Mouse (Mus musculus): ENCODE data around the gene Gad1. TPM values are rescaled to one million over a fixed set of nuclear protein-coding genes. Genes with fewer than 3 reads are reported as not detected.

The Gad1 gene
- total and polyA plus RNA-seq, 2 experiments from 2014 or later = 106 to 113 TPM

DNA sequence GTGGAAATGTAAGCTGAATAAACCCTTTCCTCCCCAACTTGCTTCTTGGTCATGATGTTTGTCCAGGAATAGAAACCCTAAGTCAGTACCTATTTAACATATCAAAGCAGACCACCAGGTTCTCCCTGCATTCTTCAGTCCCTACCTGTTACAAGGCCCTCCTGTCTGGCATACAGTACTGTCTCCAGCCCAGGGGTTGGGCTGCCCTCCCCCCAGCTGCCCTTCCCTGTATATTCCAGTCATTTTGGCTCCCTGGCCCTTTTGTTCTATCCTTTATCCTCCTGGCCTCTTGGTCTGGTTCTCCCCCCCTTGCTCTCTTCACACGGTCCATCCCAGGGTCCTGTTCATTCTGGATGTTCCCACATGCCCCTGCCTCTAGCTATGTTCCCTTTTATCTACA lies 78.4 kb downstream of the Gad1 start:
- Histone ChIP-seq H3K4me1 (ENCODE audit: insufficient read depth, low read length) (no peaks in the 10 kb centered on the region; the same call in 1 of the 2 replicates), H3K9me3 (ENCODE audit: low read length) (0 out of 2 replicates have a peak, but pooled peaks cover 2% of the 10 kb centered on the region), H3K4me3 (ENCODE audit: low read length) (no peak overlapping the region), H3K27ac (no peak overlapping the region), H3K9ac (replicated peaks; ENCODE audit: low read length) (no peak overlapping the region), H3K27me3 (ENCODE audit: insufficient read depth, low read length) (no peaks in the 10 kb centered on the region), H3K36me3 (ENCODE audit: insufficient read depth, low read length) (no peaks in the 10 kb centered on the region), H3K4me2 (ENCODE audit: low read depth, low read length) (no peak overlapping the region)
- DNase-seq (ENCODE audit: low spot score) = no peak
- no peak for ATAC-seq
- no peak for TF ChIP-seq CTCF (IDR thresholded peaks at IDR 0.05; ENCODE audit: low read depth)
- WGBS = 79% methylated on average over 1 of the region's 1 CpGs

DNA sequence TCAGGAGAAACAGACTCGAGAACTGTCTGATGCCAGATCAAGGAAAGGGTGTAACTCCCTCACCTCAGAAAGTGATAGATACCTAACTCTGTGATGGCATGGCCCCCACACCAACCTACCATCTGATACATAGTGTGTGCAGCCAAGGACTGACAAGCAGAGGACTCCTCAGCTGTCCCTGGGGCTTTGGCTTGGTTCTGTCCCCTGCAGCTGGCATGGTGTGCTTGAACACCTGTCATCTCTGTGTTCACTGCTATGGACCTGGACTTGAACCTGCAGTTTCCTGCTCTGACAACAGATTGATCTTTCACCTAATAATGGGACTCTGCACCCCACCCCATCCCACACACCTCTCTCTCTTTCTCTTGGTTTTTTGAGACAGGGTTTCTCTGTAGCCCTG lies 79.5 kb downstream of the Gad1 start:
- WGBS = 92% methylated on average over 1 of the region's 1 CpGs
- Histone ChIP-seq H3K36me3 (ENCODE audit: insufficient read depth, low read length) (no peaks in the 10 kb centered on the region), H3K4me3 (ENCODE audit: low read length) (no peak overlapping the region), H3K9me3 (ENCODE audit: low read length) (0 out of 2 replicates have a peak, but pooled peaks cover 6% of the 10 kb centered on the region), H3K4me2 (ENCODE audit: low read depth, low read length) (no peak overlapping the region), H3K9ac (replicated peaks; ENCODE audit: low read length) (no peak overlapping the region), H3K4me1 (ENCODE audit: insufficient read depth, low read length) (no peaks in the 10 kb centered on the region; the same call in 1 of the 2 replicates), H3K27me3 (ENCODE audit: insufficient read depth, low read length) (no peaks in the 10 kb centered on the region), H3K27ac (no peak overlapping the region)
- no peak for TF ChIP-seq CTCF (IDR thresholded peaks at IDR 0.05; ENCODE audit: low read depth)
- DNase-seq (ENCODE audit: low spot score) (no peak), ATAC-seq (no peak)

DNA sequence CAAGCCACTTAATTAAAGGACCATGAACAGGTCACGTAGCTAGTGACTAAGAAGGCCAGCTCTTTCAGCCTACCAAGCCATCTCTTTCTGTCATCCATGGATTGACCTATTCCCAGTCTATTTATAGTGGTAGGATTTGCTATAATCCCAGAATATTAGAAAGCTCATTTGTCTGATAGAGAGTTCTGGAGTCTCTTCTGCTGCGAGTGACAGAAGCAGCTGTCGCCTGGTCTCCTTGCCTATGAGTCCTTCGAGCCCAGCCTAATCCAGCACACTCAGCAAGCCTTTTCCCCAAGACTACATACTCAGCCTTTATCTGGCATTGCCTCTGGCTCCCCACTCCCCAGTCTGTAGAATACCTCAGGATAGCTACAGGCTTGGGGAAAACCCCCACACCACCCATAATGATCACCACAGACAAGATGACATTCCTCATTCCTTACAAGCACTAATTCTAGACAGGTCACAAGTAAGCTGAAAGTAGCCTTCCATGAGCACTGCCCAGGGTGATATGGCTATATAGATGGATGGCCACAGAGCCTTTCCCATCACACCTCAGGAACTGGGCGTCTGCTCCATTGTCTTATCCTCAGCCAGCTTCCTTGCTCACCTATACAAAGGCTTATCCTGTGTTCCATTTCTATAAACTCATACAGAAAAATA lies 81.3 kb downstream of the Gad1 start:
- no peak overlapping the region for H3K4me2 ChIP-seq (ENCODE audit: low read depth, low read length)
- TF ChIP-seq CTCF (IDR thresholded peaks at IDR 0.05; ENCODE audit: low read depth) = no peak

DNA sequence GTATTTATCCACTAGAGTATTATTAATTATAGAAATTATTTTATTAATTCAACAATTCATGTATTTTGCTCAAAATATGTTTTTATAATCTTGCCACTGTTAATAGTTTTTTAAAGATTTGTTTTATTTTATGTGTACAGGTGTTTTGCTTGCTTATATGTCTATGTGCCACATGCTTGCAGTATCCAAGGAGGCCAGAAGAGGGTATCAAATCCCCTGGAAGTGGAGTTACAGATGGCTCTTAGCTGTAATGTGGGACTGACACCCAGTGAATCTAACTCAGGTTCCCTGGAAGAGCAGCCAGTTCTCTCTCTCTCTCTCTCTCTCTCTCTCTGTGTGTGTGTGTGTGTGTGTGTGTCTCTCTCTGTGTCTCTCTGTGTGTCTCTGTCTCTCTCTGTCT lies 88.1 kb downstream of the Gad1 start:
- TF ChIP-seq CTCF (IDR thresholded peaks at IDR 0.05; ENCODE audit: low read depth) = peak; percentile 23; the same call in 1 of the 2 replicates
- 0 out of 2 replicates have a peak, but pooled peaks cover 6% of the 10 kb centered on the region for H3K9me3 ChIP-seq (ENCODE audit: low read length)
- H3K27me3 ChIP-seq (ENCODE audit: insufficient read depth, low read length) = no peaks in the 10 kb centered on the region
- ATAC-seq (no peak), DNase-seq (ENCODE audit: low spot score) (no peak)
- H3K9ac ChIP-seq (replicated peaks; ENCODE audit: low read length) = no peak overlapping the region
- no peak overlapping the region for H3K4me3 ChIP-seq (ENCODE audit: low read length)
- H3K36me3 ChIP-seq (ENCODE audit: insufficient read depth, low read length) = no peaks in the 10 kb centered on the region
- H3K27ac ChIP-seq = no peak overlapping the region
- H3K4me2 ChIP-seq (ENCODE audit: low read depth, low read length) = no peak overlapping the region
- H3K4me1 ChIP-seq (ENCODE audit: insufficient read depth, low read length) = no peaks in the 10 kb centered on the region; the same call in 1 of the 2 replicates

More for the DNA sequence above, 81.3 kb downstream of the Gad1 start:
- no peak for ATAC-seq
- no peak for DNase-seq (ENCODE audit: low spot score)
- WGBS = 86% methylated on average over 5 of the region's 5 CpGs
- H3K4me1 ChIP-seq (ENCODE audit: insufficient read depth, low read length) = no peaks in the 10 kb centered on the region; the same call in 1 of the 2 replicates
- no peak overlapping the region for H3K4me3 ChIP-seq (ENCODE audit: low read length)
- no peak overlapping the region for H3K27ac ChIP-seq
- H3K9me3 ChIP-seq (ENCODE audit: low read length) = 0 out of 2 replicates have a peak, but pooled peaks cover 6% of the 10 kb centered on the region
- no peaks in the 10 kb centered on the region for H3K36me3 ChIP-seq (ENCODE audit: insufficient read depth, low read length)
- no peaks in the 10 kb centered on the region for H3K27me3 ChIP-seq (ENCODE audit: insufficient read depth, low read length)
- no peak overlapping the region for H3K9ac ChIP-seq (replicated peaks; ENCODE audit: low read length)

DNA sequence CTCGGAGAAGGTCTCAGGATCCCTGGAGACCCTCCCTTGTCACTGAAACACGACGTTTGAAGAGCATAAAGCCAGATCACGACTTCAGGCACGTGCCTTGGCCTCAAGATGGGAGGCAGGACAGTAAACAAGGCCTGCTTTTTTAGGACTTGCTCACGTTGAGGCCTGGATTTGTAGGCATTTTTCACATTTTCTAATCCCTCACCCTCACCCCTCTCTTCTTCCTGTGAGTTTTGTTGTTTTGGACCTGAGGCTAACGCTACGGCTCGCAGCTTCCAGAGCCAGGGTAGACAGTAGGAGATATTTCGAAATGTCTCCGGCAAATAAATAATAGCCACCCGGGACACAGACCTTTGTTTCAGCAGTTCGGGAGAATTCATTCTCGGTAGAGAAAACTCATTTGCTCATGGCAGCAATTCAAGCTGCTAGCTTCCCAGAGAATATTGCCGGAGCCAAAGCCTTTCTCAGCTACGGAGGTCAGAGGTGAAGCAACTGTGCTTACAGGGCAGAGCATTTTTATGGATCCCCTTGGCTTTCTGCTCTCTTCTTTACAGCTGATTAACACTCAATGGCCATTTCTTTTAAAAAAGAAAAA lies 90.2 kb downstream of the Gad1 start:
- no peak overlapping the region for H3K9ac ChIP-seq (replicated peaks; ENCODE audit: low read length)
- TF ChIP-seq CTCF (IDR thresholded peaks at IDR 0.05; ENCODE audit: low read depth) = no peak
- no peaks in the 10 kb centered on the region; the same call in 1 of the 2 replicates for H3K4me1 ChIP-seq (ENCODE audit: insufficient read depth, low read length)
- H3K27ac ChIP-seq = peak overlapping the region; percentile 58
- H3K9me3 ChIP-seq (ENCODE audit: low read length) = no peaks in the 10 kb centered on the region
- no peaks in the 10 kb centered on the region for H3K27me3 ChIP-seq (ENCODE audit: insufficient read depth, low read length)
- H3K4me3 ChIP-seq (ENCODE audit: low read length) = no peak overlapping the region
- WGBS = 28% methylated on average over 16 of the region's 16 CpGs
- no peaks in the 10 kb centered on the region for H3K36me3 ChIP-seq (ENCODE audit: insufficient read depth, low read length)
- DNase-seq (ENCODE audit: low spot score) (peak; percentile 45), ATAC-seq (no peak)
- H3K4me2 ChIP-seq (ENCODE audit: low read depth, low read length) = no peak overlapping the region

- H3K4me2 ChIP-seq (ENCODE audit: low read depth, low read length) = no peak overlapping the region
- H3K4me1 ChIP-seq (ENCODE audit: insufficient read depth, low read length) = no peaks in the 10 kb centered on the region; the same call in 1 of the 2 replicates
- ATAC-seq (no peak), DNase-seq (ENCODE audit: low spot score) (peak; percentile 19)
- no peak overlapping the region for H3K4me3 ChIP-seq (ENCODE audit: low read length)
- no peaks in the 10 kb centered on the region for H3K36me3 ChIP-seq (ENCODE audit: insufficient read depth, low read length)
- 63% methylated on average over 6 of the region's 6 CpGs for WGBS
- no peaks in the 10 kb centered on the region for H3K27me3 ChIP-seq (ENCODE audit: insufficient read depth, low read length)
- no peak overlapping the region for H3K9ac ChIP-seq (replicated peaks; ENCODE audit: low read length)
- H3K27ac ChIP-seq = no peak overlapping the region
- no peaks in the 10 kb centered on the region for H3K9me3 ChIP-seq (ENCODE audit: low read length)
- no peak for TF ChIP-seq CTCF (IDR thresholded peaks at IDR 0.05; ENCODE audit: low read depth)
Measured at GRCm38 (mm10) chr2:70645266-70645780, 92.5 kb downstream of the Gad1 start.

Measured in hindbrain, postnatal 0 days (tissue).